Mouse (Mus musculus) stomach, embryonic 14.5 days (tissue): ENCODE data around the gene Atp8a2. TPM values are rescaled to one million over a fixed set of nuclear protein-coding genes. Genes with fewer than 3 reads are reported as not detected.

Source experiments
- ATAC-seq: fragments of 200-750 bp; cut with Nextera tagmentation; 2 replicates; pipeline ENCODE4 v1.8.0; 2017; ENCODE audit warnings: low read depth, moderate TSS enrichment; ENCODE audit not compliant: insufficient number of reproducible peaks, insufficient read depth, low FRiP score
- H3K27ac ChIP-seq: fragments of 300-500 bp; sonication (generic); 2 replicates; pipeline ENCODE4 v1.5.1; 2014; ENCODE audit warnings: mild to moderate bottlenecking, low read length, moderate library complexity, mixed read lengths
- H3K27me3 ChIP-seq: fragments of 300-500 bp; sonication (generic); 2 replicates; pipeline ENCODE4 v1.6.1; 2014; ENCODE audit warnings: low read length, control low read depth, mixed read lengths; ENCODE audit not compliant: control insufficient read depth, insufficient read depth
- H3K36me3 ChIP-seq: fragments of 300-500 bp; sonication (generic); 2 replicates; pipeline ENCODE4 v1.6.1; 2014; ENCODE audit warnings: mild to moderate bottlenecking, control low read depth, low read length, moderate library complexity, mixed read lengths; ENCODE audit not compliant: control insufficient read depth, insufficient read depth
- H3K4me1 ChIP-seq: fragments of 300-500 bp; sonication (generic); 2 replicates; pipeline ENCODE4 v1.6.1; 2014; ENCODE audit warnings: low read length, control low read depth, mixed read lengths; ENCODE audit not compliant: control insufficient read depth, insufficient read depth
- H3K4me2 ChIP-seq: fragments of 300-500 bp; sonication (generic); replicated peaks from 2 replicates; pipeline ENCODE4 v1.6.1; 2014; ENCODE audit warnings: low read depth, low read length, control low read depth
- H3K4me3 ChIP-seq: fragments of 300-500 bp; sonication (generic); 2 replicates; pipeline ENCODE4 v1.5.1; 2014; ENCODE audit warnings: low read depth, low read length, control low read depth
- H3K9ac ChIP-seq: fragments of 300-500 bp; sonication (generic); replicated peaks from 2 replicates; pipeline ENCODE4 v1.6.1; 2014; ENCODE audit warnings: low read depth, mild to moderate bottlenecking, control low read depth, low read length, moderate library complexity, mixed read lengths
- H3K9me3 ChIP-seq: fragments of 300-500 bp; sonication (generic); 2 replicates; pipeline ENCODE4 v1.6.1; 2016; ENCODE audit warnings: low read depth, low read length, control low read depth; ENCODE audit not compliant: control insufficient read depth
- WGBS: fragments of 180-500 bp; shearing (Covaris S2); extraction: QIAGEN DNeasy Blood & Tissue Kit; methylation state at CpG from one replicate; pipeline ENCODE4 v1.1.7; 2014; 5-methylcytosine and 5-hydroxymethylcytosine counted together
- polyA plus RNA-seq: library from polyadenylated mRNA; unstranded; fragments of >200 nt; fragmentation: Nextera tagmentation; extraction: Ambion mirVana; gene quantifications from 2 replicates; pipeline ENCODE4 v1.2.1, GENCODE M21; 2014

Gene Atp8a2
- polyA plus RNA-seq, 1 experiment from 2014 or later: 5.9 TPM

GRCm38 (mm10) chr14:59692164-59692563 lies 504.8 kb downstream of the Atp8a2 start:
- 74% methylated on average over 6 of the region's 6 CpGs for WGBS
- no peak overlapping the region for H3K9ac ChIP-seq
- no peak overlapping the region for H3K4me2 ChIP-seq
- ATAC-seq: no peak
- H3K4me3 ChIP-seq: no peak overlapping the region
- no peaks in the 10 kb centered on the region for H3K9me3 ChIP-seq
- H3K27me3 ChIP-seq: no peaks in the 10 kb centered on the region
- H3K4me1 ChIP-seq: no peaks in the 10 kb centered on the region
- no peak overlapping the region for H3K27ac ChIP-seq
- no peaks in the 10 kb centered on the region for H3K36me3 ChIP-seq

- H3K4me3 ChIP-seq: no peak overlapping the region
- WGBS: 66% methylated on average over 13 of the region's 13 CpGs
- H3K36me3 ChIP-seq: no peaks in the 10 kb centered on the region
- no peaks in the 10 kb centered on the region for H3K27me3 ChIP-seq
- H3K9me3 ChIP-seq: no peaks in the 10 kb centered on the region
- no peak for ATAC-seq
- H3K4me1 ChIP-seq: no peaks in the 10 kb centered on the region
- H3K9ac ChIP-seq: no peak overlapping the region
- no peak overlapping the region for H3K4me2 ChIP-seq
- H3K27ac ChIP-seq: no peak overlapping the region
Measured at GRCm38 (mm10) chr14:59691402-59691801, 505.6 kb downstream of the Atp8a2 start.

- H3K36me3 ChIP-seq: no peaks in the 10 kb centered on the region
Measured at GRCm38 (mm10) chr14:59690954-59691353, 506.0 kb downstream of the Atp8a2 start.

GRCm38 (mm10) chr14:59689596-59689995 lies 507.4 kb downstream of the Atp8a2 start:
- H3K4me2 ChIP-seq: no peak overlapping the region
- H3K4me1 ChIP-seq: no peaks in the 10 kb centered on the region
- H3K27ac ChIP-seq: no peak overlapping the region
- no peaks in the 10 kb centered on the region for H3K36me3 ChIP-seq
- no peaks in the 10 kb centered on the region for H3K9me3 ChIP-seq
- no peak overlapping the region for H3K4me3 ChIP-seq
- H3K27me3 ChIP-seq: no peaks in the 10 kb centered on the region
- no peak overlapping the region for H3K9ac ChIP-seq
- 39% methylated on average over 4 of the region's 4 CpGs for WGBS
- peak; percentile 42; the same call in 1 of the 2 replicates for ATAC-seq

More at GRCm38 (mm10) chr14:59690954-59691353, 506.0 kb downstream of the Atp8a2 start:
- H3K9ac ChIP-seq: no peak overlapping the region
- H3K4me1 ChIP-seq: no peaks in the 10 kb centered on the region
- H3K4me2 ChIP-seq: no peak overlapping the region
- ATAC-seq: no peak
- H3K9me3 ChIP-seq: no peaks in the 10 kb centered on the region
- no peak overlapping the region for H3K4me3 ChIP-seq
- no peaks in the 10 kb centered on the region for H3K27me3 ChIP-seq
- H3K27ac ChIP-seq: no peak overlapping the region
- WGBS: 73% methylated on average over 12 of the region's 12 CpGs

GRCm38 (mm10) chr14:59686229-59686628 lies 510.8 kb downstream of the Atp8a2 start:
- Histone ChIP-seq H3K9ac (no peak overlapping the region), H3K4me3 (no peak overlapping the region), H3K27ac (no peak overlapping the region), H3K4me1 (no peaks in the 10 kb centered on the region), H3K9me3 (no peaks in the 10 kb centered on the region), H3K27me3 (no peaks in the 10 kb centered on the region), H3K36me3 (no peaks in the 10 kb centered on the region), H3K4me2 (no peak overlapping the region)
- 42% methylated on average over 5 of the region's 5 CpGs for WGBS
- no peak for ATAC-seq

GRCm38 (mm10) chr14:59685343-59685742 lies 511.6 kb downstream of the Atp8a2 start:
- no peaks in the 10 kb centered on the region for H3K9me3 ChIP-seq
- no peak overlapping the region for H3K9ac ChIP-seq
- no peaks in the 10 kb centered on the region for H3K4me1 ChIP-seq
- H3K4me2 ChIP-seq: no peak overlapping the region
- H3K36me3 ChIP-seq: no peaks in the 10 kb centered on the region
- no peak for ATAC-seq
- no peak overlapping the region for H3K4me3 ChIP-seq
- 67% methylated on average over 8 of the region's 8 CpGs for WGBS
- no peak overlapping the region for H3K27ac ChIP-seq
- H3K27me3 ChIP-seq: no peaks in the 10 kb centered on the region

GRCm38 (mm10) chr14:59681906-59682305 lies 515.1 kb downstream of the Atp8a2 start:
- WGBS: 57% methylated on average over 4 of the region's 4 CpGs
- H3K4me2 ChIP-seq: no peak overlapping the region
- no peak for ATAC-seq

GRCm38 (mm10) chr14:59677598-59678003 lies 519.4 kb downstream of the Atp8a2 start:
- Histone ChIP-seq H3K4me2 (no peak overlapping the region), H3K4me3 (no peak overlapping the region), H3K27me3 (no peaks in the 10 kb centered on the region), H3K27ac (no peak overlapping the region), H3K9me3 (no peaks in the 10 kb centered on the region), H3K4me1 (peaks cover 6% of the 10 kb centered on the region; the same call in 1 of the 2 replicates), H3K9ac (no peak overlapping the region), H3K36me3 (no peaks in the 10 kb centered on the region)
- no peak for ATAC-seq
- WGBS: 63% methylated on average over 7 of the region's 7 CpGs

More at GRCm38 (mm10) chr14:59681906-59682305, 515.1 kb downstream of the Atp8a2 start:
- no peak overlapping the region for H3K27ac ChIP-seq
- no peak overlapping the region for H3K9ac ChIP-seq
- no peaks in the 10 kb centered on the region for H3K27me3 ChIP-seq
- H3K9me3 ChIP-seq: no peaks in the 10 kb centered on the region
- no peak overlapping the region for H3K4me3 ChIP-seq
- no peaks in the 10 kb centered on the region for H3K4me1 ChIP-seq
- H3K36me3 ChIP-seq: no peaks in the 10 kb centered on the region

- Histone ChIP-seq H3K27ac (no peak overlapping the region), H3K4me1 (peaks cover 6% of the 10 kb centered on the region; the same call in 1 of the 2 replicates), H3K9ac (no peak overlapping the region), H3K9me3 (no peaks in the 10 kb centered on the region), H3K27me3 (no peaks in the 10 kb centered on the region), H3K36me3 (no peaks in the 10 kb centered on the region), H3K4me2 (no peak overlapping the region), H3K4me3 (no peak overlapping the region)
- 65% methylated on average over 4 of the region's 4 CpGs for WGBS
- ATAC-seq: no peak
Measured at GRCm38 (mm10) chr14:59675330-59675729, 521.6 kb downstream of the Atp8a2 start.
